Mouse (Mus musculus): ENCODE measurements at regions not wholly inside any gene's neighbourhood (a gene's known extent, or its start where the extent isn't known, plus 50 kb on each side); places are given as distances from the start of the nearest gene placed in this dataset.

DNA sequence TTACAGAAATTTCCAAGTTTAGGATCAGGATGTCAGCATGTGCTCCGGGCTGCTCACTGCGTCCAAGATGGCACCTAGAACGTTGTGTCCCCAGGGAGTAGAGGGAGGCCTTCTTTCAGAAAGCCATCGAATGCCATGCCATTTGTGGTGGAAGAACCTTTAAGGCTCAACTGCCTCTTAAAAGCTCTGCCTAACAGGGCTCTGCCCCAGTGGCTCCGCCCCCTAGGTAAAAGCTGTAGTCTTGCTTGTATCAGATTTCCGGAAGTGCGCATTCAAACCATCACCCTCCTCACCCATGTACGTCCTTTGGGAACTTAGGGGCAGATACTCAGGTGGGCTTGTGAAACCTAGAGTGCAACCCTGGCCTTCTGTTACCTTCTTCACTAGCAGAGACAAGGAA, 54.0 kb upstream of the Psmd7 start:
- DNase-seq: no peak

- no peak for DNase-seq
Measured at GRCm38 (mm10) chr8:107647936-107648335, 59.7 kb upstream of the Psmd7 start.

GRCm38 (mm10) chr8:107650306-107650705, 62.0 kb upstream of the Psmd7 start:
- DNase-seq: no peak

- no peak for DNase-seq
Measured at GRCm38 (mm10) chr8:107651424-107651823, 63.2 kb upstream of the Psmd7 start.

GRCm38 (mm10) chr8:107652226-107652625, 64.0 kb upstream of the Psmd7 start:
- no peak for DNase-seq

DNA sequence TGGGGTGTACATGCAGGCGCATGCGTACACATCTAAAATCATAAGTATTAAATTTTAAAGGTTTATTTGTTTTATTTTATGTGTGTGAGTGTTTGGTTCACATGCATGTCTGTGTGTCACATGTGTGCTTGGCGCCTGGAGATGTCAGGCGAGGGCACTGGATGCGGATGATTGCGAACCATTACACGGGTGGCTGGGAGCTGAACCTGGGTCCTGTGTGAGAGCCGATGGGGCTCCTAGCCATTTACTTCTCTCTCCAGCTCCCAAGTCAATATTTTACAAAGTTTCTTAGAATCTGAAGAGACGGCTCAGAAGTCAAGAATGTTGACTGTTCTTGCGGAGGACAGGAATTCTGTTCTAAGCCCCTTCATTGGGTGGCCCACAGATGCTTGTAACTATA, 65.4 kb upstream of the Psmd7 start:
- no peak for DNase-seq

DNA sequence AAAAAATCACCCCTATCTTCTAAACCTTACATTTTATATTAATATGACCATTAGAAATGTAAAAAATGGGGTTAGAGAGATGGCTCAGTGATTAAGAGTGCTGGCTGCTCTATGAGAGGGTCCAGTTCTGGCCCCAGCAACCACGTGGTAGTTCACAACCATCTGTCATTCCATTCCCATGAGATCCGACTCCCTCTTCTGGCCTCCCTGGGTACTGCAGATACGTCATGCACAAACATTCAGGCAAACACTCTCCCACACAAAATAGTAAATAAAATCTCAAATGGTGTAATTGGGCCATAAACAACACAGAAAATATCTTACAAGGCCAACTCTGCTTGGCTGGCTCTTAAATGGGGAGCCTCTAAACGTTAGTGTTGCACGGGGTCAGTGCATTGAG, 68.4 kb upstream of the Psmd7 start:
- DNase-seq: no peak

GRCm38 (mm10) chr8:107657741-107658140, 69.5 kb upstream of the Psmd7 start:
- DNase-seq: no peak

- DNase-seq: no peak
Measured at GRCm38 (mm10) chr8:107658386-107658785, 70.1 kb upstream of the Psmd7 start.

- DNase-seq: no peak
Measured at GRCm38 (mm10) chr8:107660624-107661023, 72.4 kb upstream of the Psmd7 start.

GRCm38 (mm10) chr8:107669608-107670007, 81.3 kb upstream of the Psmd7 start:
- no peak for DNase-seq

DNA sequence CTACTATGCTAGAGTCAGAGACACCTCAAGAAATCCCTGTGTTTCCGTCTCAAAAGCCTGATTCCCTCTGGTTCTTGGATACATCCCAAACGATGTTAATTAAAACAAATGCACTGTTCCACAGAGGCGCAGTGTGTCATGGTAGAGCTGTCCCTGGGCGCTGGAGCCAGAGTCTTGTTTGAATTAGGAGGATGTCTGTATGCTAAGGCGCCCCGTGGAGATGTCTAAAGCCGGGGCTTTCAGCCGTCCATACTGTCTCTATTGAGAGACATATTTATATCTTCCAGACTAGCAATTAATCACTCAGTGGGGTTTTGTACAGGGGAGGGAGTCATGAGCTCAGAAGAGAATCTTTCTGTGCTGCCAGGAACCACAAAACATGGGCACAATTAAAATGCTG, 83.2 kb upstream of the Psmd7 start:
- DNase-seq: no peak

GRCm38 (mm10) chr8:107672691-107673090, 84.4 kb upstream of the Psmd7 start:
- no peak for DNase-seq

DNA sequence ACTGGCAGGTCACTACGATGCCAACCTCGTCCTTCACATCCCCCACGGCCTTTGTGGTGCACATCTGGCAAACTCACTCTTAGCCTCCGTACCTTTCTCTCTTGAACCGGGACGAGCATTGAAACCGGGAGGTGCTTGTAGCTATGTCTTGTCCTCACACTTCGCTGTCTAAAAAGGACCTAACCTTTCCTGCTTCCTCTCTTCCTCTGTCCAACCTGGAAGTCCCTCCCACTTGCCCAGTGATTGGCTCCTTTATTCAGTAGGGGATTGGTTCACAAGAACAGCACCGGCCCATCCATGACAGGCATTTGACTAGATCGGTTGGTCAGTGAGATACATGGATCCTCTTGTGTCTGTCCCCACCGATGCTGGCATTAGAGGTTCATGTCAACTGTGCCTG, 93.8 kb upstream of the Psmd7 start:
- DNase-seq: no peak

GRCm38 (mm10) chr8:107684721-107685691, 96.7 kb upstream of the Psmd7 start:
- DNase-seq: peak; percentile 11

DNA sequence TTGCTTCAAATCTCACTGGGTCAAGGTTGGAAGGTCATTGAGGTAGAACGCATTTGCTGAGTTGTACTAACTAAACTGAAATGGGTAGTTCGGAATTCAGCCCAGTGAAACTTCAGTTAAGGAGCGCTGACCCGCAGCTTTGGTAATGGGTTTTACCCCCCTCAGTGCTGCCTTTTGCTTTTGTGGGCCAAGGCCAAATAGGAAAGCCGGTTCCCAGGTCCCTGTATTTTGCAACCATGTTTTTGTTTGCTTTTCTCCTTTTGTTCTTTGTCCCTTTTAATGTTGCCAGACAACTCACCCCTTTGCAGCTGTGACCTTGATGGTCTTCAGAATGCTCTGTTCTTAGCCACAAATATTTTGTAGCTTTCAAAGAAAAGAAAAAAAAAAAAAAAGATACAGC, 98.7 kb upstream of the Psmd7 start:
- DNase-seq: no peak

DNA sequence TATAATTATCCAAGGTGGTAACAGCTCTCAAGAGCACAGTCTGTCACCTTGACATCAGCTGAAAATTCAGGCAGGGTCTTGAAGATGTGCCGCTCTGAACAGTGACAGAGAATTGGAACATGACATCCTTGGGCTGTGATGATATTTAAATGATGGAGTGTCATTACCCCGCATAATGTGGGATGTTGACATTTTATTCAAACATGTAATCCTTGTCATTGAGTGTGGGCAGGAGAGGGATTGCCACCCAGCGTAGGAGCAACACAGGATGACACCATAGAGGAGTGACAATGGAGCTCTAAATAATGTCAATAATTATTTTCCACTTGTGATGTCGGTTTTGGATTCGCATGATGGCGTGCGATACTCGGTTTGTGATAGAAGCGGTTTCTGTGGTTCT, 99.3 kb upstream of the Psmd7 start:
- DNase-seq: no peak

DNA sequence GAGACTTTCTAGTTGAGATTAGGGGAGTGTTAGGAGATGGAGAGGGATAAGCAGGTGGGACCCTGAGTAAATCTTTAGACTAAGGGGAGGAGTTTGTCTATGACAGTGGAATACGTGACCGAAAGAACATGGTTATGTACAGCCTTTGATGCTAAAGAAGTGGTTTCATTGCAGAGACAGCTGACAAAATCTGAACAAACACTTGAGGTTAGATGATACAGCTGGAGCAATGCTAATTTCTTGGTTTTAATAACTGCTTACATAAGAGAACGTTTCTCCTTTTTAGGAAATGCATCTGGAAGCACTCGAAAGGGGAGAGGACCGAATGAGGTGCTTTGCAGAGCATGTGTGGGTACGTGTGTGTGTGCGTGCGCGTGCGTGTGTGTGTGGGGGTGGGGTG, 100.8 kb upstream of the Psmd7 start:
- DNase-seq: no peak

DNA sequence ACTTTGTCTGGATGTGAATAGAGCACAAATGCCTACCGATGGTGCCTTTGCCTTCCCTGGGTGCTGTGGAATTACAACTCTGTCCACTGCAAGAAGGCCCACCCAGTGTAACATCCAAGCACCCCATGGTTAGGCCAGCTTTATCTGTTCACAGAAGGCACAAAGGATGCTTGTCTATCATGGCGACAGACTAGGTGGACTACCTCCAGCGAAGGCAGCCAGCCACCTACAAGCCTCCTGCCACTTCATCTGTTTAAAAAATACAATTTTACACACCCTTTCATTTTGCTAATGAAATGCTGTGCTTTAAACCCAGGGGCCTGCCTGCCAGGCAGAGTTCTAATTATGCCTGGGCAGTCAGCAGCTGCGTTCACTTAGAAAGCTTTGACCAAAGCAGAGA, 103.0 kb upstream of the Psmd7 start:
- no peak for DNase-seq

- DNase-seq: no peak
Measured at GRCm38 (mm10) chr8:107696384-107697346, 108.4 kb upstream of the Psmd7 start.

DNA sequence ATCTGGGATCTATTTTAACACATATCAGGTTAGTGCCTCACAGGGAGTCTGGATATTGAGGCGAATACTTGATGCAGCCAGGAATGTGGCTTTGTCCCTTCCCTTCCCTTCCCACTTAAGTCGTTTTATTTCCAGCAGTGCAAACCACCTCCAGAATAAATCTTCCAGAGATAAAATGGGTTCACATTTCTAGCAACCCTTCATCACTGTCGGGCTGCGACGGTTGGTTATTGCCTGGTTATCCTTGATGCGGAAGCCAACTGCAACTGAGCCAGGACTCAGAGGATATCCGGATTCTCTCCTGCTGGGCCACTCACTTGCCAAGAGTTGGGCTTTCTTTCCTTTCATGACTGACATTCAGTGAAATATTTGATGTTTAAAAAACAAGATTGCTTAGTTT, 111.0 kb upstream of the Psmd7 start:
- no peak for DNase-seq

DNA sequence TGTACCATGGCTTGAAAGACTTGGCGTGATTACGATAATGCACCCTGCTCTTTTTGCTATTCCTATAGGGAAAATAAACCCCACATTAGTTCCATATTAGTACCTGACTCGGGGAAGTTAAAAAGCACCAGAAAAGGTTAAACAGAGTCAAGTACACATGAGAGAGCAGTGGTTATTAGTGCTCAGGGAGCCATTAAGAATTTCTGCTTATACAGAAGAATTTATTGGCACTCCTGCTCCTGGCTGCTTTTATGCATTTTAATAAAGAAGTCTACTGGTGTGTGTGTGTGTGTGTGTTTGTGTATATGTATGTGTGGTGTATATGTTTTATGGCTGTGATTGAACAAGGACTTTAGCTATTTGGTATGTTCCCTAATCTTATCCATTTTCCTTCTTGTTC, 111.5 kb upstream of the Psmd7 start:
- DNase-seq: no peak

- no peak for DNase-seq
Measured at GRCm38 (mm10) chr8:107715901-107716300, 127.6 kb upstream of the Psmd7 start.

- no peak for DNase-seq
Measured at GRCm38 (mm10) chr8:107717856-107718255, 129.6 kb upstream of the Psmd7 start.

All from right cerebral cortex, postnatal 14 days (tissue).